Mouse (Mus musculus) embryonic fibroblast, embryonic 13.5 days (primary cell): ENCODE data around the gene Ezr. TPM values are rescaled to one million over a fixed set of nuclear protein-coding genes. Genes with fewer than 3 reads are reported as not detected.

Source experiments
- H3K27ac ChIP-seq: 2 replicates; pipeline ENCODE4 v1.5.1; 2012; ENCODE audit warnings: low read length, control low read depth, inconsistent platforms; ENCODE audit not compliant: insufficient read depth
- H3K4me1 ChIP-seq: 2 replicates; pipeline ENCODE4 v1.6.1; 2011; ENCODE audit warnings: low read length; ENCODE audit not compliant: control insufficient read depth, insufficient read depth
- H3K4me3 ChIP-seq: 2 replicates; pipeline ENCODE4 v1.5.1; 2011; ENCODE audit warnings: mild to moderate bottlenecking, control low read depth, low read length; ENCODE audit not compliant: insufficient read depth
- CTCF ChIP-seq: IDR thresholded peaks from 2 replicates; pipeline ENCODE4 v1.5.1; 2011; ENCODE audit warnings: mild to moderate bottlenecking, control low read depth, low read length, moderate library complexity, borderline replicate concordance; ENCODE audit not compliant: insufficient read depth
- POLR2A ChIP-seq: IDR thresholded peaks from 2 replicates; pipeline ENCODE4 v1.6.1; 2011; ENCODE audit warnings: low read depth, mild to moderate bottlenecking, control low read depth, low read length, moderate library complexity
- polyA plus RNA-seq: library from polyadenylated mRNA; stranded (reverse); fragments of >200 nt; gene quantifications from 2 replicates; pipeline ENCODE4 v1.2.4, GENCODE M21; 2011; ENCODE audit warnings: low read depth; ENCODE audit not compliant: missing spikeins, insufficient read length

Ezr gene
- polyA plus RNA-seq, 1 experiment: 20.9 TPM

DNA sequence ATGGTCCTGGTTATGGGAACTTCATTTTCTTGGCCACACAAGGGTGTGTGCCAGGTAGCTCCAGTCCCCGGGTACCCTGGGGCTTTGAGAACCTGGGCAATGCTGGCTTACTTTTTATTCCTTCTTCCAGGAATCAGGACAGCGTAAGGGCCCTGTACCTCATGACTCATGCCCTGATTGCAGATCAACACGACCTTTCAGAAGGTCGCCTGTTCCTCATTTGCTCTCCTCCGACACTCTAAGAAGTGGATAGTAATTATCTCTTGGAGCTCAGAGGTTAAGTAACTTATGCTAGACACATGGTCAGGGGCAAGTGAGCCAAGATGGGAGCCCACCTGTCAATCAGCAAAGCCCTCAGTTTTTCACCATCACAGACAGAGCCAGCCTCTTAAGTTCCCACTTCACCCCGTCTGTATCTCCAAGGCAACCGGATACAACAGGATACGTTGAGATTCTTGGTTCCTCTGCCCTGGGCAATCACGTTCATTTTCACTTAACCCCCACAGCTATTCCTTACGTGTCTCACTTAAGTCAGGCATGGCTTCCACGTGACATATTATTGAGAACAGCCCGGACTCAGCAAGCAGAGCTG lies 11.7 kb upstream of the Ezr start:
- no peak overlapping the region for H3K27ac ChIP-seq
- H3K4me3 ChIP-seq: no peak overlapping the region
- no peaks in the 10 kb centered on the region for H3K4me1 ChIP-seq
- TF ChIP-seq POLR2A (no peak), CTCF (no peak)

GRCm38 (mm10) chr17:6789581-6790118 lies 7.1 kb upstream of the Ezr start:
- no peaks in the 10 kb centered on the region for H3K4me1 ChIP-seq
- no peak overlapping the region for H3K27ac ChIP-seq
- TF ChIP-seq CTCF: no peak
- no peak for TF ChIP-seq POLR2A
- no peak overlapping the region for H3K4me3 ChIP-seq

GRCm38 (mm10) chr17:6789103-6789502 lies 6.5 kb upstream of the Ezr start:
- no peaks in the 10 kb centered on the region for H3K4me1 ChIP-seq
- TF ChIP-seq POLR2A: no peak
- no peak for TF ChIP-seq CTCF
- H3K4me3 ChIP-seq: no peak overlapping the region
- no peak overlapping the region for H3K27ac ChIP-seq

DNA sequence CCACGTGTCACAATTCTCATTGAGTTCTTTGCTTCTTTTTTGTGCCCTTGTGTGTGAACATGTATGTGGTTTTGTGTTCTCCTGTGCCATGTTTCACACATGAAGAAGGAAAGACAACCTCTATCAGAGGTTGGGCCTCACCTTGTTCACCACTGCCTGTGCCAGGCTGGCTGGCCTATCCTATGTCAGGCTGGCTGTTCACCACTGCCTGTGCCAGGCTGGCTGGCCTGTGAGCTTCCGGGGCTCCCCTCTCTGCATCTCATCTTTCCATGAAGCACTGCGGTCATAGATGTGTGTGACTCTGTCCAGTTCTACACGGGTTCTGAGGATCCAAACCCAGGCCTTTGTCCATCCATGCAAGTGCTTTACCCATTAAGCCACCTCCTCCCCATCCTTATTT lies 4.7 kb upstream of the Ezr start:
- TF ChIP-seq CTCF (no peak), POLR2A (no peak)
- no peak overlapping the region for H3K27ac ChIP-seq
- no peaks in the 10 kb centered on the region for H3K4me1 ChIP-seq
- H3K4me3 ChIP-seq: no peak overlapping the region

- Histone ChIP-seq H3K4me3 (0 out of 2 replicates have a peak overlapping the region, but pooled peaks have one; percentile 94), H3K27ac (no peak overlapping the region), H3K4me1 (no peaks in the 10 kb centered on the region; the same call in none of the 2 replicates)
- TF ChIP-seq CTCF: no peak
- TF ChIP-seq POLR2A: no peak
Measured at GRCm38 (mm10) chr17:6783756-6784357, 1.3 kb upstream of the Ezr start.

DNA sequence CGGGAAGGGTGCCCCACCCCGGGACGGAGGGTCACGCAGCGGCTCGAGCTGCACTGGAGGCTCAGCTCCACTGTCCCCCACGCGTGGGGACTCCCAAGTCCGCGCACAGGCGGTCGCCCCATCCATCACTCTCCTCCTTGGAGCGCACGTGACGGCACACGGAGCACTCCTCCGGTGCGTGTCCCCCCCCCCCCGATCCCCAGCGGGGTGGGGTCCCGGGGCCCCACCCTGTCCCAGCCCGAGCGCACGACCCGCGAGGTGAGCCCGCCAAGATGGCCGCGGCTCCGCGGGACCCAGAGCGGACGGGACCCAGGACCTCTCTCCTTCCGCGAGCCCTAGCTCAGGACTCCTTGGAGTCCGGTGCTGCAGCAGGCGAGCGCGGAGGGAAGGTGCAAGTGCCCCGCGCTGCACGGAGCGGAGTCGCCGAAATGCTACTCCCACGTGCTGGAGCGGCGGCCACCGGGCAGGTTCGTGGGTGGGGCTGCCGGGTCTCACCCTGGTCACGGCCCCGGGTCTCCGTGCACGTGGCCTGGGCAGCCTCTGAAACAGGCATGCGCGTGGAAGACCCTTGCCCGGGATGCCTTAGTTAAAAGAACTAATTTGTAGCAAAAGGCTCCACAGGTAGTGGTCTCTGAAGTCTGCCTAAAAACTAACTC lies 550 bp upstream of the Ezr start:
- Histone ChIP-seq H3K27ac (no peak overlapping the region), H3K4me3 (peak overlapping the region; percentile 94), H3K4me1 (no peaks in the 10 kb centered on the region; the same call in none of the 2 replicates)
- TF ChIP-seq CTCF (no peak), POLR2A (no peak; the same call in none of the 2 replicates)

- no peak overlapping the region for H3K27ac ChIP-seq
- H3K4me1 ChIP-seq: no peaks in the 10 kb centered on the region; the same call in none of the 2 replicates
- no peak for TF ChIP-seq CTCF
- TF ChIP-seq POLR2A: no peak
- peak overlapping the region; percentile 94 for H3K4me3 ChIP-seq
Measured at GRCm38 (mm10) chr17:6782033-6782526, 504 bp downstream of the Ezr start.

- Histone ChIP-seq H3K4me1 (no peaks in the 10 kb centered on the region; the same call in none of the 2 replicates), H3K27ac (no peak overlapping the region), H3K4me3 (peak overlapping the region; percentile 24)
- TF ChIP-seq CTCF: no peak
- no peak for TF ChIP-seq POLR2A
Measured at GRCm38 (mm10) chr17:6781273-6781672, 1.3 kb downstream of the Ezr start.

DNA sequence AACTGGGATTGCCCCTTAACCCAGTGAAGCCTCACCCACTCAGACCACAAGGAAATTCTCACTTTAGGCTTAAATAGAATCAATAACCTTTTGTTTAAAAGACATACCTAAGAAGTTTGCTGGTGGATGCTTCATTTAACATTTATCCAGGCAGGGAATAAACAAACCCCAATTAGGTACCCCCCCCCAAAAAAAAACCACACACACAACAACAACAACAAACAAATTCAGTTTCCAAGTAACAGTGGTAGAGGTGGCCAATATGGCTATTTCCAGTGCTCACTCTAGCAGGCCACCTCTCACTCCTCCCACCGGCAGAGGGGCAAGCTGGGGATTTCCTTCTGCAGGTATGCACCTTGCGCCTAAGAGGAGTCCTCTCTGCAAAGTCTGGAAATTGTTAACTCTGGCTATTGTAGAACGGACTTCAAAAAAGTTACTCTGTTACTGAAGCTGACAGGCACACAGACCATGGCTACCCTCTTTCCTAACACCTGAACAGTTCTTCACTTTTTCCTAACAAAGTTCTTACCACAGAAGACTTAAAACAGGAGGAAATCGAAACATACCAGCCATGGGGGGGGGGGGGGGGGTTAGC lies 2.0 kb downstream of the Ezr start:
- no peak overlapping the region for H3K4me3 ChIP-seq
- no peak for TF ChIP-seq POLR2A
- TF ChIP-seq CTCF: no peak
- H3K27ac ChIP-seq: no peak overlapping the region
- H3K4me1 ChIP-seq: no peaks in the 10 kb centered on the region; the same call in none of the 2 replicates
